Mouse (Mus musculus) adrenal gland (tissue): Measurements from ENCODE around the gene Ankrd65.
"Not testable (repeated sequence)": the region's sequence is repeated elsewhere in the genome, so short reads cannot be mapped to it uniquely, and the experiment has no call there.

Experiments
- intact Hi-C: fragments of 180-260 bp; cut with DNase I; formaldehyde crosslinking; loops from one replicate; pipeline ENCODE4 v1.15.1; 2025
- long read RNA-seq, 2 experiments: library from polyadenylated mRNA; unstranded; transcript quantifications; one replicate each; pipeline ENCODE4 v2.0.0; 2020; ENCODE audit warnings: borderline replicate concordance in 1 of 2; ENCODE audit not compliant: insufficient replicate concordance in 1 of 2

Ankrd65 gene
- long read RNA-seq, experiment 1, result 0 reads
- long read RNA-seq, experiment 2, result 0 reads

DNA sequence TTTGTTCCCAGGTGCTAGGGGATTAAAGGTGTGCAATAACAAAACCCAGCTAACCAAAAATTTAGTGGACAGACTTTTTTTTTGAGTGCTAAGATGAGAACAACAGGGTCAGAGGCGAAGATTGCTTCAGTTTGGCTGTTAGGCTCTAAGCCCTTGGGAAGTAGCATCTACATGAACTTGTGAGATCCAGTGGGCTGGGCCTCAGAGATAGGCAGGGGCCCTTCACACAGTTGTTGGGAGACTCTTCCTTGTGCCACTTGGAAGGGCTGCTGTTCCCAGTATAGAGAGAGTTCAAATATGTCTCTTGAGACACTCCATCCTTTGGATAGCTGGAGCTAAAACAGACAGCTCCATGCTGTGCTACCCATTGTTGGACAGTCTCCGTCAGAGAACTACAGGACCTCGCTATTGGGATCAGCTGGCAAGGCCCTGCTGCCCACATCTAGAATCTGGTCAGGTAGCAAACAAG, at the start of gene Ankrd65:
Gene Ankrd65, plus strand, starts transcription at position 419 of the 469 bp plus-strand sequence.
- intact Hi-C loops, result no loop called here

DNA sequence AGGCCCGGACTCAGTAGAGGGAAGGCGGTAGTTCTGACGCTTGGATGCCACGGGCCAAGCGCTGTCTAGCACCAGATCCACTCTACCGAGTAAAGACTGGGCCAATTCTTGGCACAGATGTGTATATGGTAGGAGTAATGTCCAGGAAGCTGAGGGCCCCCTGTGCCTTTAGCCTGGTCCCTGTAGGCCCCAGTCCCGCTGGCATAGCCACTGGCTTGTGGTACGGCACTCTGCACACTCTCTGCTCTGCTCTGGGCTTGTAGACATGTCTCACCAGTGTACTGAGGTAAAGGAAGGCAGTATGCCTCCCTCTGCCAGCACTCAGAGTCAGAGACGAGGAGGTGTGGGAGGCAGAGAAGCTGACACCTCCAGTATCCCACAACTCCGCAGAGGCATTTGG, 49.6 kb upstream of the Ankrd65 start:
- intact Hi-C loops, result not testable (repeated sequence)

DNA sequence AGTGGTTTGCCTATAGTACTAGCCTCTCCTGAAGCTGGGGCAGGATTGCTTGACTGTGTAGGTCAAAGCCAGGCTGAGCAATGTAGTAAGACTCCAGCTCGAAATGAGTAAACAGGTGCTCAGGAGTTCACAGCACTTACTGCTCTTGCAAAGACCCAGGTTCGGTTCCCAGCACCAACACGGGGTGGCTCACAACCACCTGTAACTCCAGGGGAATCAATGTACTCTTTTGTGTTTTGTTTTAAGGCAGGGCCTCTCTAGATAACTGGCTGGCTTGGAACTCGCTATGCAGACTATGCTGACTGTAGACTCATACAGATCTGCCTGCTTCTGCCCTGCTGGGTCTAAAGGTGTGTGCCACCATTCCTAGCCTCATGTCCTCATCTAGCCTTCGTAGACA, 47.6 kb upstream of the Ankrd65 start:
- intact Hi-C loops, result no loop called here

DNA sequence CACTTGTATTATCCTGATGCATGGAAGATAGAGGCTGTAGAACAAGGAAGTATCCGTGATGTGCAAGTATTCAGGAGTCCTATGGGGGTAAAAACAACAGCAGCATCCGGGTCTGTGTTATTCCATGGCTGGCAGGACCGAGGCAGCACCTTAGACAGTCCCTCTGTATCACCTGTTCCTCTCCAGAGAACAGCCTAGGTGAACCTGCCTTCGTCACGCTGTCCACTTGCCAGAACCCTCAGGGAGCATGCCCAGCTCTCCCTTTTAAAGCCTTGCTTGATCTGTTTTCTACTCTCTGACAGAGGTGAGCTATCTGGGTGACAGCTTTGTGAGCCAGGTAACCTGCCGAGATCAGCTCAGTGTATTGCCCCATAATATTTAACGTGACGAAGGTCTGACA, 45.8 kb upstream of the Ankrd65 start:
- intact Hi-C loops, result no loop called here

DNA sequence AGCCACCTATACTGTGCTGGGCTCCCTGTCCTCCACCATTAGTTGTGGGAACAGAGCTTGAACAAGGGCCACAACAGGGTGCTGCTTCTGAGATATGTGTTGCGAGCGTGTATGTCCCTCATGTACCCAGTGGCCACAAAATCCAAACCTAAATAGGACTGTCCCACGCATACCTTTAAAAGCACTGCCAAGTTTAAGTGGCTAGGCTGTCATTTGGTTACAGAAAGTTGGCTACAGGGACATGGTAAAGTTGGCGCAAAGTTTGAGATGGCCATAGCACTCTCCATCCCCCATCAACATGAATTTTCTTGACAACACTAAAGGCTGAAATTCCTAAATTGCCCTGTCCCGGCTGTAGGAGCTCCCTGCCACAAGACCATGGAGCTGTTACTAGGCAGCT, 45.1 kb upstream of the Ankrd65 start:
- intact Hi-C loops, result no loop called here

DNA sequence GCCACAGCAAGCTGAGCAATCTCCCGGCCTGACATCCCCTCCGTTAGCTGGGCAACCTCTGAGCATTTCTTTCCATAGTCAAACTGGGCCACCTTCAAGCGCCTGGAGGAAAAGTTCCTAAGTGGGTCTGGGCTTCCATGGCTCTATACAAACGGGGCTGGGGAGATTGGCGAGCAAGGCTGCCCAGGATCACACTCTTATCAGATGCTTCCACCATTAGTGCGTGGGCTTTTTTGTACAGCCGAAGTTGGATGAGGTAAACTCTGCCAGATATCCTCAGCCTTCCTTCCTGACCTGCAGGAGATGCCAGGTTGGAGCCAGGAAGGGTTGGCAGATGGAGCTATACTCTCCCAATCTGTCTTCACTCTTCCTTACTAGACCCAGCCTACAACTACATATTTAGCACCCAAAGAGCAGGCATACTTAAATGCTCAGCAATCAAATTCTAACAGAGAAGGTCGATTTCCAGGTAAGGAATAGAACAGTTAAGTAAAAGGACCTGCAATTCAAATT, 44.1 kb upstream of the Ankrd65 start:
- intact Hi-C loops, result no loop called here

DNA sequence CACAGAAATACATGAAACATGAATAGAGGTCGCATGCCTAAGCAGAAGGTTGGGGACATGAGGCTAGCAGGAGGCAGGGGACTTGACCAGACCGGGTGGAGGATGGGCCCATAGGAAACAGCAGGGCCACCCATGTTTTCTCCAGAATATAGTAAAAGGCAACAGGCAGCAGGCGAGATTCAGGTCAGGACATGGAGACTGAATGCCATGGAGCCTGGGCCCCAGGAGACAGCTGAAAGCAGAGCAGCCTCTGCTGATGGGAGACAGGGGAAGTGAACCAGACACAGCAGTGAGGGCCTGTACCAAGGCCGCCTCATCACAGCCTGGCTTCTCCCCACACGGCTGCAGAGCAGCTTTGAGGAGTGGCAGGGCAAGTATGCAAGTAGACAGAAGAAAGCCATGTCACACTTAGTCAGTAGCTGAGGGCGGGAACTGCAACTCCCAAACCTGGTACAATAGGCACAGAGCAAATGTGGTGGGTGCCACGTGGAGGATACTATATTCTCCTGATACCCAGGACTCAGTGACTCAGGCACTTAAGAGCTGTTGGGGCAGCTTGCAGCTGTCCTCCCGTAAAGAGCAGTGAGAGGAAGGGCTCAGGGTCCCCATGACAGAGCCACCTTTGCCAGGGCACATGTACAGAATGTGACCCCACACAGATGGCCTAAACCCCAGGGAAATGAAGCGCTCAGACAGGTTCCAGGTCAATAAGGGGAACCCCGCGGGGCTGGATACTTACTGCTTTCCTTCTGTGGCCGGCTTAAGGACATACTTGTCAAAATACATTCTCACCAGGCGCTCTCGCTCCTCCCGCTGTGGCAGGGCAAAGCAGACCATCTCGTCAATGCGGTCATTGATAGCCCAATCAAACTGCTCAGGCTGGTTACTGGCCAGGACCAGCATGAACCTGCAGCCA, 43.4 kb upstream of the Ankrd65 start:
- intact Hi-C loops, result no loop called here

DNA sequence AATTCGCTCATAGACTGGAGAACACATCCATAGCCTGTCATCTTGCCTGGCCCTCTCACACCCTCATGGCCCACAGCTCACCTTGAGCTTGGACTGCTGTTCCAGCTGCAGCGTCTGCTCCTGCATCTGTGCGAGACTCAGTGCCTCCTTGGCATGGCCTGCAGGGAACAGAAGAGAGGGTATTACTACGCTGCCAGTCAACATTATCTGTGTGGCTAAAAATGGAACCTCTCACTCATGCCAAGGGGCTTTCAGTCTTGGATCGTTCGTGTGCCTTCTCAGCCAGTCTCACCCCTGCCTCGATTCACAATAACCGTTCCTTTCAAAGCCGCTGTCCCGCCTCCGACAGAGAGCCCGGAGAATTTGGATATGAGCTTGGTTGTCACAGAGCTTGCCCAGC, 33.2 kb upstream of the Ankrd65 start:
- intact Hi-C loops, result no loop called here

DNA sequence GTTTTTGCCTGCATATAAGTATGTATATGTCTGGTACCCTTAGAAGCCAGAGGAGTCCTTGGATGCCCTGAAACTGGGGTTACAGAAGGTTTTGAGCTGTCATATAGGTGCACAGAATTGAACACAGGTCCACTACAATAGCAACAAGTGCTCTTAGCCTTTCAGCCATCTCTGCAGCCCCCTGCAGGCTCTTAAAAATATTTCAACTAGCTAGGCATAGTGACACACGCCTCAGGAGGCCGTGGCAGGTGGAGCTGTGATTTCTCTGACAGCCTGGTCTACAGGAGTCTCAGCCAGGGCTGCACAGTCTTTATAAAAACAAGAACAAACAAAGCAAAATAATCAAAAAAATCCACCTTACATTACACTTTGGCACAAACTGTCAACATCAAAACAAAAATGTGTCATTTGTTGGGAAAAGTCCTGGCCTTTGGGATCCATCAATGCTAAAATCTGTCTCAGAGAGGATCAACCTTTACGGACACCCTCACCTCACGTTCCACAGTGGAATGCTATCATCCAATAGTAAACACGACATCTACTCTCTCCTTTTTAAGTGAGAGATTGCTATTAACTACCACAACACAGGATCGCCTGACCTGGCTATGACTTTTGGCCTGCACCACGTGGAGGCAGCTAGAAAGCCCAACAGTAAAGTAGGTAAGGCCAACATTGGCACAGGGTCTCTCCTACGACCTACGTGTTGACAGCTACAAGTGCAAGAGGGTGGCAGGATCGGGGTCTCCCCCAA, 30.2 kb upstream of the Ankrd65 start:
- intact Hi-C loops, result no loop called here

DNA sequence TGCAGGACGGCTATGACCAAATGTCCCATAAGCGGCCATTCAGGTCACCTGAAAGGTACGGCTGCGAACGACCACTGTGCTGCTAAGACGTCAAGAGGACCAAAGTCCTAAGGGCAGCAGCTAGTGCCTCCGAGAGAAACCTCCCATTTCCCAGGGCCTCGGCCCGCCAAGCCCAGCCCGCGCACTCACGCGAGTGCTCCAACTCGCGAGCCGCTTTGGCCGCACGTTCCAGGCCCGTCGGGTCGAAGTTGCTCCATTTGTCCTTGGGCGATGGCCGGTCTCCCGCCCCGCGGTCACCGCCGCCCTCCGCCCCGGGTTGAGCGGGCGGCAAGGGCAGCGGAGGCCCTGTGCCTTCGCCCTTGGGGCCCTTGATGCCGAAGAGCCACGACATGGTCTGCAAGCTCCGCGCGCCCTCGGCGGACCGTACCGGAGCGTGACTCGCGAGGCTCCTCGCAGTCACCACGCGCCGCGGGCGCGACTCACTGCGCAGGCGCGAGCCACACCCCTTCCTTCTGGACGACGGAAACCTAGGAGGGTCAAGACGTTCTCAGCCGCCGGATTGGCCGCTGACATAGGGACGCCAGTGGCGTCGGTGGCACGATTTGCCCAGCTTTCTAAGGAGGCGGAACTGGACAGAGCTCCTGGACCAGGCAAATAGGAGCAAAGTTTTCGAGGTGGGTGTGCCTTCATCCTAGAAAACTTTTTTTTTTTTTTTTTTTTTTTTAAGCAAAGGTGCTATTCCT, 29.5 kb upstream of the Ankrd65 start, which contains the start of gene Atad3a:
Gene Atad3a, minus strand, starts transcription at position 481 of the 743 bp plus-strand sequence.
- intact Hi-C loops, result no loop called here

DNA sequence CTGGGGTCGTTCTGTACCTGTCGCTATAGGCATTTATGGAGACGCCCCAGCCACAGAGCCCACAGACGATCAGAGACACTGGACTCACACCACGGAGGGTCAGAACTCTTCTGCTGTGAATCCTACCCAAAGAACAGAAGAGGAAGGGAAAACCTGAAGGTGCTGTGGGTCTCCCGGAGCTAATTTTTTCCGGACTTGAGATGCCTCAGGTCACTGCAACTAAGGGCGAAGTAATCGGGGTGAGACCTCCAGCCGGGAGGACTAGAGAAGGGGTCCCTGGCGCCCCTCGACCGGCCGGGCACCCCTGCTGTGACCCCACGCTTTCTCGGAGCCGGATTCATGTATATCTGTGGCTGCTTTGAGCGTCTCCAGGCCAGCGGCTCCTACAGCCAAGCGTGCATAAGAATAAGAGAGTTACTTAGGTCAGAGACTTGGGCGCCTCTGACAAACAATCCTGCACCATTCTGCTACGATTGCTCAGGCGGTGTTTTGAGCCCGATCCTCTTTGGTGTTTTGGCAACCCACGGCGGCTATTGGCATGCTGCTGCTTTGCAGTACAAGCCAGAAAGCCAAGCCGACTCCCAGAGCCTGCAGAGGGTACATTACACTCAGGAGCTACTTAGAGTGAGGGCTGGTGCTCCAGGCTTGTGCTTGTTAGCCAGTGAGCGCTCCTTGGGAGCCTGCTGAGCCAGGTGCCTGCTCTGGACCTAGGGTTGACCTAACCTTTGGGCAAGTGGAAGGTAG, 28.7 kb upstream of the Ankrd65 start:
- intact Hi-C loops, result no loop called here

DNA sequence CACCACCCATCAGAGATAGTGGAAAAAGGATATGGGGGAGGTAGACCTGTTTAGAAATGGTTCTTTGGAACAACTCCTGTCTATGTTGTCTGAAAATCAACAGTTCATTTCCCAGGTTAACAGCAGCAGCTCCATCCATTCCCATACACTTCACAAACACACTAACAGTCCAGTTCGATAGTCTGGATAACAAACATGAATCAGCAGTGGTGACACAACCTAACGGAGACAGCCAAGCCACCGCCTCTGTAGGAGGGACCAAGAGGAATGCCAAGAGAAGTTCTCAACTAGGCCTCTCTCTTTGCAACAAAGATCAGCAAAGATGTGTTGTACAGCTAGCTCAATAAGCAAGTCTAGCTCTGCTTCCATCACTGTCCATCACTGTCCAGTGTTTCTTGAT, 27.9 kb upstream of the Ankrd65 start:
- intact Hi-C loops, result no loop called here

DNA sequence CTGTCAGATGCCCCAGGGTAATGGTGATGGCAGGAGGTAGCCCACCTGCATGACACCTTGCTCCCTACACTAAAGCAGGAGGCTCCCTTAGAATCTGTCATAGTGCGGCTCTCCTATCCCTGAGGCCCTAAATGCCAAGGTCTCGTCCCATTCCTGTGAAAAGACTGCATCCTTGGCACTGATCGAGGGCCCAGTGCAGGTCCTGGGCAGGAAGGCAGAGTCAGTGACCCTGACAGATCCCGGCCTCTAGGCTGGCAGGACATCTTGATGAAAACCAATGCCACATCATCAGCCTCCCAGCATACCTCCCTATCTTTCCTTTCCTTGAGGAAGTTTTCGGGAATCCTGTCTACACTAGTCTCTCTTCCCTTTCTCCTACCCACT, 20.8 kb upstream of the Ankrd65 start:
- intact Hi-C loops, result loop anchor here (2.0 kb wide), 1 partner anchor 49 kb away; no protein-coding TSS in a partner anchor

DNA sequence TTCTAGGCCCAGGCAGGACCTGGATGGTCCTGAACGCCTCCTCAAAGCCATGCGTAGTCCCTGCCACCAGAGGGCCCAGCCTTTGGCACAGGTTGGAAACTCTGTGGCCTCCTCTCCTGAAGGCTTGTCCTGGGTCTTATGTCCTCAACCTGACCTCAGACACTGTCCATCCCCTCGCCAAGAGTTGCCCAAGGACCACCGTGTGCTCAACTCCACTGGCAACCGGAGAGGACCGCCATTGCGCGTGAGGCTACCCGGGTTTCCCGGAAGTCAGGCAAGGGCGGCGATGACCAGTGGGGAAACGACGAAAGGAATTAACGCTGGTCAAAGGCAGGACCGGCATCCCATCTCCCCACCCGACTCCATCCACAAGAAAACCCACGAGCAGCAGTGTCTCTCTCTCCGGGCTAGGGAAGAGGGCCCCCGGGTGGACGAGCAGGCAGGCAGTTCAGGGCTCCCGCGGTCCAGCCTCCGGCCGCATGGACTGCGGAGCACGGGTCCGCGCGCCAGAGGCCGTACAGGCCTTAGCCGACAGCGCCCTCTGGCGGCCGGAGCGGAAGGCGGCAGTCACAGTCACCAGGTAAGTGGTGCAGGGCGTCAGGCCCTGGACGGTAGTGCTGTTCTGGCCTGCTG, 20.2 kb upstream of the Ankrd65 start:
- intact Hi-C loops, result loop anchor here (2.0 kb wide), 1 partner anchor 49 kb away; no protein-coding TSS in a partner anchor

DNA sequence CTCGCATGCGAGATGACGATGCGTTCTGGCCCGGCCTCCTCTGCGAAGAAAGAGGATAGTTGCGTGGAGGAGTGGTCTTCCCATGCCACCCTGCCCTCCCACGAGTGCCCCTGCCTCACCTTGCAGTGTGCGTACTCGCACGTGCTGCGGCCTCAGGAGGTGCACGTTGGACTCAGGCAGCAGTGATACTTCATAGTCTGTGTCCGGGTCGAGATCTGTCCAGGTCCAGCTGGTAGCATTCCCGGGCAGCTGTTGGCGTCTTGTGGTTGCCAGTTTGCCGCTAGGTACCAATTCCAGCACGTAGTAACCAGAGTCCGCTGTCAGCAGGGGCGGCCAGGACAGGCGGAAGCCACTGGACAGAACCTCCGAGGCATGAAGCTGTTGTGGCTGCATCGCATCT, 19.6 kb upstream of the Ankrd65 start:
- intact Hi-C loops, result no loop called here

DNA sequence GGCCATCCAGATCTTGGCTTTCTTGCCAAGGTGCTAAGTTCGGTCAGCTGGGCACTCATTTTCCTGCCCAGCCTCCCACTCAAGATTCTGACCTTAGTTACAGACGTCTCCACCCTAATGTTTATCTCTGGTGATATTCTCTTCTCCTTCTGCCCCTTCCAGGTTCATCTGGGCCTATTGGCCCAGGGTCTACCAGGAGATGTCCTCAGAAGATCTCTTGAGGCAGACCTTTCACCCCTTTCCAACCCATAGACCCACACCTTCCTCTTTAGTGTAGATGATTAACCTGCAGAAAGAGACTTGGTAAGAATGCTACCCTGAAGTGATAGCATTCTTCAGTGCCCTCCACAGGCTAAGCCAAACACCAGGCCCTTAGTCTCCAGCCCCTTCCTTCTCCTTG, 18.5 kb upstream of the Ankrd65 start:
- intact Hi-C loops, result no loop called here

DNA sequence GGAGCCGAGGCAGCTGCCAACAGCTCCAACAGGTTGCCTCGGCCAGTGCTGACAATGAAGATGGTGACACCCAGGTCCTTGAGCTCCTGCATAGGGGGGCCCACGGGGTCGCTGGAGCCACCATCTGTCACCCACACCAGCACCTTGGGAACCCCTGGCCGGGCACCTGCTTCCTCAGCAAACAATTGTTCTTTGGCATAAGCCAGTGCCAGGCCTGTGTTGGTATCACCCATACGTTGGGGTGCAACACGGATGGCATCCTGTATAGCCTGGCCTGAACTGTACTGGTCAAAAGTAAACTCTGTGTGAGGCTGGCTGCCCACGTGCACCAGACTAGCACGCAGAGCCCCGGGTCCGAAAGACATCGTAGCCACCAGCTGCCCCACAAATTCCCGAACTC, 17.5 kb upstream of the Ankrd65 start:
- intact Hi-C loops, result no loop called here

DNA sequence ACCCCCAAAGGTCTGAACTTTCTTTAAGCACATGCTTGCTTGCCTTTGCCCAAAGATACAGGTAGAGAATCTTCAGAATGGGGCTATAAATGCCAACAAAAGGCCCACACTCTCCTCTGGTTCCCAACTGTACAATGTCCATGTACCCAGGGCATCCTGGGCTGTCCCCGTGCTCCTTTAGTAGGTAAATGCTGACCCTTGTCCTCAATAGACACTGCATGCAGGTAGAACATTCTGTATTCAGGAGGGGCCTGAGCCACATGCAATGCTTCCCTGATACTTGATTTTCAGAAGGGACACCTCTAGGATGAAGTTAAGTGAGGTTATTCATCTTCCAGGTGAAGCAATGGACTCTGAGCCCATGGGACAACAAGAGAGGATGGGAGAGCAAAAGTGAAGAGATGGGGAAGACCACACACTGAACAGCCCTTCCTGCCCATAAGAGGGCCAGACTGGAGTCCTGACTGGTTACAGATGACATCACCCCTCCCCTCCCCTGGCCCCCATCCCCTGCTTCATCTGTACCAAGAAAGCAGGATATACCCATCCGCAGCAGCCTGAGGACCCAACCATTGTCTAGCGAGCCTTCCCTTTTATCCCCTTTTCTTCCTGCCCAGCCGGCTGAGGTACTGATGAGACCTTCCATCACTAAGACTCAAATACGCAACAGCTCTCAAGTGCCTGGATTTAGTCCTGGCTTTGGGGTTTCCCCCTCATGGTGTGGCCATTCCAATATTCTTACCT, 16.7 kb upstream of the Ankrd65 start:
- intact Hi-C loops, result no loop called here

DNA sequence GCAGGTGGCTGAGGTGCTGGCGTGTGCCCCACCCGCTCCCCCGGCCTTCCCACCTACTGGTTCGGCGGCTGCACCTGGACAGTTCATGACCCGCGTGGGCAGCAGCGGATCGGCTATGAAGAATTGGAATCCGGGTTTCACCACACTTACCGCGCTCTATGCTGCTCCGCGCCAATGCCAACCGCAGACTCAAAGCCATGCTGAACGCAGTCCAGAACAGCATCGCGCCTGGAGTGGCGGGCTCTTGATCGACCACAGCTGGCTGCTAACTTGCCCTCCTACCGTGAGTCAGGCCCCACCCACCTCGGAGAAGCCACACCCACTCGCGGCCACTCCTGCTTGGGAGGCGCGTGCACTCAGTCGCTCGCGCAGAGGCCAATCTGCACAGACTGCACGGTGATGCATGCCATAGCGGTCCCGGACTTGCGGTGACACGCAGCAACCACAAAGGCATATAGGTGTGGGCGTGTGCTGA, 15.9 kb upstream of the Ankrd65 start, which contains the start of gene Vwa1:
Gene Vwa1, minus strand, starts transcription at position 419 of the 475 bp plus-strand sequence.
- intact Hi-C loops, result no loop called here
